In genomic region chr4:125066490-125067370, GRCm38 (mm10) we compare ENCODE assay signal across 8 mouse cellular contexts. TPM values are rescaled to one million over a fixed set of nuclear protein-coding genes. Genes with fewer than 3 reads are reported as not detected.
DNase-seq lines count a peak whose midpoint lies in the region; ATAC-seq lines count a peak whose summit lies in the region.

Gene Snip1 (plus strand): TSS chr4:125066672.

- H3K9me3 ChIP-seq in hindbrain, embryonic 11.5 days (ENCODE audit: control insufficient read depth, low read length): no peaks in the 10 kb centered on the region

- peak within 1 kb of the TSS; percentile 66 for H3K4me2 ChIP-seq in hindbrain, embryonic 11.5 days (replicated peaks; ENCODE audit: low read depth, low read length)

- H3K4me3 ChIP-seq in hindbrain, embryonic 11.5 days (ENCODE audit: low read depth, low read length): peak within 1 kb of the TSS; percentile 85

- DNase-seq in MEL-GATA-1-ER (ENCODE audit: extremely low read depth, low read depth): peak; percentile 79
- peak; percentile 92 for DNase-seq in cerebellum, adult 8-10 months
- DNase-seq in hindbrain, embryonic 11.5 days (ENCODE audit: low spot score): peak; percentile 97
- peak; percentile 86 to 92 for DNase-seq in layer of hippocampus, postnatal 10 days (ENCODE audit: low spot score in 2 of 2)
- peak; percentile 96 for DNase-seq in lung, postnatal 10 days
- peak; percentile 92 for DNase-seq in ovary, postnatal 36 days (ENCODE audit: low spot score)
- DNase-seq in thymus, postnatal 25 days: peak; percentile 93

- WGBS in hindbrain, embryonic 11.5 days: under 1% methylated on average over 61 of the region's 78 CpGs

- peak; percentile 98 for ATAC-seq in frontal cortex, adult (ENCODE audit: low TSS enrichment)
- ATAC-seq in hindbrain, embryonic 11.5 days (ENCODE audit: low FRiP score): peak; percentile 91

- peaks cover 8% of the 10 kb centered on the region for H3K4me1 ChIP-seq in hindbrain, embryonic 11.5 days (replicated peaks; ENCODE audit: control insufficient read depth, insufficient read depth, low read length)

- 0 out of 2 replicates have a peak, but pooled peaks cover 6% of the 10 kb centered on the region for H3K36me3 ChIP-seq in hindbrain, embryonic 11.5 days (ENCODE audit: control insufficient read depth, insufficient read depth, low read length)

- H3K27ac ChIP-seq in hindbrain, embryonic 11.5 days (ENCODE audit: low read depth, low read length): no peak within 1 kb of the TSS

- peak within 1 kb of the TSS; percentile 77 for H3K9ac ChIP-seq in hindbrain, embryonic 11.5 days (ENCODE audit: low read depth, low read length)

- H3K27me3 ChIP-seq in hindbrain, embryonic 11.5 days (ENCODE audit: control insufficient read depth, insufficient read depth, low read length): no peaks in the 10 kb centered on the region

RNA-seq across cellular contexts. Expression of gene Snip1, which starts in this region (rescaled TPM):
- 37.7 and 37.9 TPM in 2 replicates for polyA plus RNA-seq in hindbrain, embryonic 11.5 days (2014; fragmentation: Nextera tagmentation; extraction: Ambion mirVana)
- total RNA-seq in layer of hippocampus, postnatal 10 days (2021): 10 to 100 TPM; 12.9 TPM
